Mouse (Mus musculus): ENCODE data around the gene Mblac2. TPM values are rescaled to one million over a fixed set of nuclear protein-coding genes. Genes with fewer than 3 reads are reported as not detected.

Mblac2 gene
- polyA plus RNA-seq (2012; ENCODE audit: low replicate concordance): 0.33 and 0.48 TPM in 2 replicates

DNA sequence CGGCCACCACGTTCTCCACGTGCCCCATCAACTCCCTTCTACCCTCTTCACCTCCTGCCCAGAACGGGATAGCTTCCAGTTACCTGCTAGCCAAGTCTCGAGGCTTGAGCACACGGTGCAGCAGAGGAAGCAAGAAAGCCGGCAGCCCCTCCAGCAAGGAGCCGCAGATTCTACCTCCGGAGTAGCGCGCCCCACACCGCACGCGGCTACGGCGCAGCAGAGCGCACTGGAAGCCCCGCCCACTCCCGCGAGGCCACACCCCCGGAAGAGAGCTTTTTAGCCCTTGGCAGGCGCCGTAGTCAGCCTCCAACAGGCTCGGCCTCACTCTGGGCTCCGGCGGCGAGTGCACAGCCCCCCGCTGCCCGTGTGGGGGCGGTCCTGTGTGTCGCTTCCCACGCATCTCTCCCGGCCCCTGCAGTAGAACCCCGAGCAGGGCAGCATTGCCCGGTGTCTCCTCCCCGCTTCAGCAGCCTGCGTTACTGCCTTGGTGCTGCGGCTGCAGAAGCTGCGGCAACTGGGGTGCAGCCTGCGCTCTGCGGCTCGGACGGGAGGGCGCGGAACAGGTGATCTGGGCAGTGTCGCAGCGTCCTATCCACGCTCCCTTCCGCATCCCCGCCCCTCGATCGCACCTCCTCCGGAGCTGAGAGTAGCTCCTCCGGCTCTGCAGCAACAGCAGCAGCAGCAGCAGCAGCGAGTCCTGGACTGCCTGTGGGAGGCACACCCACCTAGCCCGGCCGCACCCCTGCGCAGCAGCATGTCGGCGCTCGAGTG, at the start of gene Mblac2, which contains the start of gene Polr3g:
TSS of gene Mblac2 (plus strand) at position 567 of the 771 bp plus-strand sequence.
TSS of gene Polr3g (minus strand) at position 239 of the 771 bp plus-strand sequence.

DNA sequence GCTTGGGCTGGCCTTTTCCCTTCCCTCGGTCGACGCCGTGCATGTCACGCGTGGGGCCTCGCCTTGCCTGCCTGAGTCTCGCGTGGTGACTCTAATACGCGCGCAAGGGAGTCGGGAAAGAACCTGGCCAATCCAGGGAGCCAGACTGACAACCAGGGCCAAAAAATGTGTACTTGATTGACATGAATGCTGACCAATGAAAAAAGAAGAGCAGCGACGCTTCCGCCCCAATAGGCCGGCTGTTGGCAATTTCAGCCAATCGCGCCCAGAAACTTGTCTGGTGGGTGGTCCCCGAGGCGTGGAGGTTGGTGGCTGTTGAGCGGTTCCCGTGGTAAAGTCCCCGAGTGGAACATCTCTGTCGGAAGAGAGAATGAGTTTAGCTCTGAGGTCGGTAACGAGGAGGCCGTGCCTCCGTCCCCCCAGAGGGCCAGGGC, 71.8 kb downstream of the Mblac2 start, which contains the start of gene Cetn3:
TSS of gene Cetn3 (plus strand) at position 107 of the 434 bp plus-strand sequence.

Other genes with a start within 250 kb of the Mblac2 start
- gene Adgrv1, start 78.2 kb upstream of the Mblac2 start, polyA plus RNA-seq (2012; ENCODE audit: low replicate concordance): 0.10 TPM in 1 of 2 replicates, not detected in the other
- 1.4 and 2.4 TPM in 2 replicates for gene Lysmd3, start 53.7 kb upstream of the Mblac2 start, polyA plus RNA-seq (2012; ENCODE audit: low replicate concordance)
- gene Polr3g, start 328 bp upstream of the Mblac2 start, polyA plus RNA-seq (2012; ENCODE audit: low replicate concordance): 0.11 and 1.1 TPM in 2 replicates
- 0.82 and 7.2 TPM in 2 replicates for gene Cetn3, start 71.7 kb downstream of the Mblac2 start, polyA plus RNA-seq (2012; ENCODE audit: low replicate concordance)